Mouse (Mus musculus) heart, adult 8-10 months (tissue): ENCODE measurements around the gene Prl2a1. TPM values are rescaled to one million over a fixed set of nuclear protein-coding genes. Genes with fewer than 3 reads are reported as not detected.
"Not testable (repeated sequence)": the region's sequence is repeated elsewhere in the genome, so short reads cannot be mapped to it uniquely, and the experiment has no call there.

Experiments used
- DNase-seq: peaks from one replicate; pipeline ENCODE4 v3.0.0; 2022; ENCODE audit warnings: low spot score
- total RNA-seq, 4 experiments: library from RNA; stranded (reverse); gene quantifications; 2 replicates each; pipeline ENCODE4 v1.2.4; 2022

The Prl2a1 gene
- total RNA-seq = not detected

- DNase-seq = no peak
Measured at GRCm38 (mm10) chr13:27801354-27801753, at the start of gene Prl2a1. Gene Prl2a1 (plus strand): TSS chr13:27801654.

GRCm38 (mm10) chr13:27780704-27781103 is 20.8 kb upstream of the Prl2a1 start, which contains the start of gene Prl7c1:
Gene Prl7c1 (minus strand): TSS chr13:27780804.
- DNase-seq = not testable (repeated sequence)

DNA sequence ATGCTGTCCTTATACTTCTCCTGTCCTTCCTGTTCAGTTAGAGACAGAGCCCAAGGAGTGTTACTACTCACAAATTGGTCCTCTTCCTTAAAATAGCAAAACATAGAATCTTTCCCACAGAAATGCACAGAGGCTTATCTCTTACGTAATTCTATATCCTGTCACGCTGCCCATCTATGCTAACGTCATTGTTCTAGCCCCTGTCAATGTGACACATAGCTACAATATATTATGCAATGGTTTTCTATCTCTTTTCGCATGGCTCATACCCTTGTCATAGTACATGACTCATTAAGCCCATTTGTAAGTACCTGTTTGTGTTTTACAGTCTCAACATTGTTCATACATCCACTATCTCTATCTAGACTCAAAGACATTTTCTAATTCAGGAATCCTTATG is 2.2 kb upstream of the Prl2a1 start:
- no peak for DNase-seq

GRCm38 (mm10) chr13:27802765-27803164 is 1.3 kb downstream of the Prl2a1 start:
- DNase-seq = no peak

DNA sequence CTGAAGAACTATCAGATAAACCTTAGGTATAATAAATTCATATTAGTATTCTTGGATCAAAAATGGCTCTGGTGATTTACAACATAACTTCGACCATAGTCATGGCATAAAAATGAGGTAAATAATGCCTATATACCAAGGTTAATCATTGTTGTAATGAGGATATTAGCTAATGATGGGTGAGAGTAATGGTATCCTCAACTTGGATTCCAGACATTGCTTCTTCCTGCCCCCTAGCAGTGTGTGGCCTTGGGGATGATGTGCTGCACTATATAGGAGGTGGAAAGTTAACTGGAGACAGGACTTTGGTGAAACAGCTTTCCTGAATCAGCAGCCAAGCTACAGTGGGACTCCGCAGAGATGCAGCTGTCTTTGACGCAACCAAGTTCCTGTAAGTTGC is 47.6 kb downstream of the Prl2a1 start, which contains the start of gene Prl2c1:
Prl2c1 (plus strand) TSS at position 301 of the 400 bp plus-strand sequence.
- no peak for DNase-seq

Other genes starting within 250 kb of the Prl2a1 start
- gene Prl8a9, start 237.0 kb upstream of the Prl2a1 start, total RNA-seq = not detected
- gene Prl8a1, start 219.5 kb upstream of the Prl2a1 start, total RNA-seq = not detected
- not detected for gene Prl7b1, start 191.1 kb upstream of the Prl2a1 start, total RNA-seq
- gene Prl7a1, start 159.2 kb upstream of the Prl2a1 start, total RNA-seq = not detected
- not detected for gene Prl7a2, start 133.6 kb upstream of the Prl2a1 start, total RNA-seq
- not detected for gene Prl7d1, start 84.9 kb upstream of the Prl2a1 start, total RNA-seq
- gene Prl7c1, start 20.9 kb upstream of the Prl2a1 start, total RNA-seq = not detected
- gene Prl2c1, start 47.7 kb downstream of the Prl2a1 start, total RNA-seq = not detected
- not detected for gene Prl4a1, start 214.6 kb downstream of the Prl2a1 start, total RNA-seq